Mouse (Mus musculus): ENCODE measurements around the gene Cldn18.
A peak's percentile ranks its signal among the peaks of the same experiment; 100 is the strongest.

Gene Cldn18

GRCm38 (mm10) chr9:99717134-99717533 is at the start of gene Cldn18:
TSS of gene Cldn18 (minus strand) at chr9:99717267.
- no peak for DNase-seq (ENCODE audit: low spot score in 2 of 2)

- peak; percentile 26 to 35 for DNase-seq (ENCODE audit: low spot score in 2 of 2)
These were observed 46.5 kb upstream of the Cldn18 start for GRCm38 (mm10) chr9:99763530-99763929.

GRCm38 (mm10) chr9:99750272-99750671 is 33.2 kb upstream of the Cldn18 start:
- DNase-seq (ENCODE audit: low spot score in 2 of 2), result no peak

- DNase-seq (ENCODE audit: low spot score in 2 of 2), result no peak
These were observed 31.2 kb upstream of the Cldn18 start for GRCm38 (mm10) chr9:99748279-99748678.

GRCm38 (mm10) chr9:99747731-99748130 is 30.7 kb upstream of the Cldn18 start:
- no peak for DNase-seq (ENCODE audit: low spot score in 2 of 2)

GRCm38 (mm10) chr9:99744548-99744947 is 27.5 kb upstream of the Cldn18 start:
- peak in 1 of 2 experiments; percentile 21 for DNase-seq (ENCODE audit: low spot score in 2 of 2)

- peak; percentile 83 to 84 for DNase-seq (ENCODE audit: low spot score in 2 of 2)
These were observed 13.0 kb upstream of the Cldn18 start for GRCm38 (mm10) chr9:99729943-99730646.

GRCm38 (mm10) chr9:99727819-99728218 is 10.8 kb upstream of the Cldn18 start:
- DNase-seq (ENCODE audit: low spot score in 2 of 2), result no peak

- no peak for DNase-seq (ENCODE audit: low spot score in 2 of 2)
These were observed 8.2 kb upstream of the Cldn18 start for GRCm38 (mm10) chr9:99725278-99725677.

- peak in 1 of 2 experiments; percentile 29 for DNase-seq (ENCODE audit: low spot score in 2 of 2)
These were observed 2.9 kb upstream of the Cldn18 start for GRCm38 (mm10) chr9:99720011-99720410.

GRCm38 (mm10) chr9:99710297-99710696 is 6.8 kb downstream of the Cldn18 start:
- DNase-seq (ENCODE audit: low spot score in 2 of 2), result no peak

- DNase-seq (ENCODE audit: low spot score in 2 of 2), result no peak
These were observed 7.3 kb downstream of the Cldn18 start for GRCm38 (mm10) chr9:99709588-99710248.

- DNase-seq (ENCODE audit: low spot score in 2 of 2), result no peak
These were observed 9.5 kb downstream of the Cldn18 start for GRCm38 (mm10) chr9:99707425-99708126.

- DNase-seq (ENCODE audit: low spot score in 2 of 2), result no peak
These were observed 10.8 kb downstream of the Cldn18 start for GRCm38 (mm10) chr9:99706264-99706663.

- DNase-seq (ENCODE audit: low spot score in 2 of 2), result no peak
These were observed 13.4 kb downstream of the Cldn18 start for GRCm38 (mm10) chr9:99703711-99704110.

- DNase-seq (ENCODE audit: low spot score in 2 of 2), result no peak
These were observed 14.9 kb downstream of the Cldn18 start for GRCm38 (mm10) chr9:99702215-99702614.

GRCm38 (mm10) chr9:99701187-99701586 is 15.9 kb downstream of the Cldn18 start:
- no peak for DNase-seq (ENCODE audit: low spot score in 2 of 2)

- DNase-seq (ENCODE audit: low spot score in 2 of 2), result peak; percentile 33 to 51
These were observed 17.2 kb downstream of the Cldn18 start for GRCm38 (mm10) chr9:99699752-99700389.

GRCm38 (mm10) chr9:99694961-99695360 is 22.1 kb downstream of the Cldn18 start:
- DNase-seq (ENCODE audit: low spot score in 2 of 2), result no peak

GRCm38 (mm10) chr9:99690386-99690785 is 26.7 kb downstream of the Cldn18 start:
- no peak for DNase-seq (ENCODE audit: low spot score in 2 of 2)

GRCm38 (mm10) chr9:99689796-99690195 is 27.3 kb downstream of the Cldn18 start:
- DNase-seq (ENCODE audit: low spot score in 2 of 2), result no peak
